Mouse (Mus musculus) neural tube, embryonic 14.5 days (tissue): Measurements from ENCODE around the gene Srd5a1. TPM values are rescaled to one million over a fixed set of nuclear protein-coding genes. Genes with fewer than 3 reads are reported as not detected.

Experiments
- ATAC-seq: fragments of 200-750 bp; cut with Nextera tagmentation; 2 replicates; pipeline ENCODE4 v1.8.0; 2017; ENCODE audit warnings: low read depth, mild to moderate bottlenecking, moderate TSS enrichment, moderate library complexity
- H3K27ac ChIP-seq: fragments of 300-500 bp; sonication (generic); 2 replicates; pipeline ENCODE4 v1.5.1; 2014; ENCODE audit warnings: low read depth, mild to moderate bottlenecking, control low read depth, low read length, moderate library complexity, mixed read lengths
- H3K27me3 ChIP-seq: fragments of 300-500 bp; sonication (generic); 2 replicates; pipeline ENCODE4 v1.6.1; 2014; ENCODE audit warnings: low read length; ENCODE audit not compliant: control insufficient read depth, insufficient read depth
- H3K36me3 ChIP-seq: fragments of 300-500 bp; sonication (generic); 2 replicates; pipeline ENCODE4 v1.6.1; 2014; ENCODE audit warnings: low read length, mixed read lengths; ENCODE audit not compliant: control insufficient read depth, insufficient read depth
- H3K4me1 ChIP-seq: fragments of 300-500 bp; sonication (generic); 2 replicates; pipeline ENCODE4 v1.6.1; 2014; ENCODE audit warnings: low read length; ENCODE audit not compliant: control insufficient read depth, insufficient read depth
- H3K4me2 ChIP-seq: fragments of 300-500 bp; sonication (generic); 2 replicates; pipeline ENCODE4 v1.6.1; 2014; ENCODE audit warnings: mild to moderate bottlenecking, low read depth, low read length, control low read depth
- H3K4me3 ChIP-seq: fragments of 300-500 bp; sonication (generic); 2 replicates; pipeline ENCODE4 v1.5.1; 2014; ENCODE audit warnings: low read depth, low read length, control low read depth, mixed read lengths
- H3K9ac ChIP-seq: fragments of 300-500 bp; sonication (generic); replicated peaks from 2 replicates; pipeline ENCODE4 v1.6.1; 2014; ENCODE audit warnings: low read depth, mild to moderate bottlenecking, control low read depth, low read length, mixed read lengths
- H3K9me3 ChIP-seq: fragments of 300-500 bp; sonication (generic); 2 replicates; pipeline ENCODE4 v1.6.1; 2016; ENCODE audit warnings: low read length; ENCODE audit not compliant: control insufficient read depth
- WGBS: fragments of 180-500 bp; shearing (Covaris S2); extraction: QIAGEN DNeasy Blood & Tissue Kit; methylation state at CpG from one replicate; pipeline ENCODE4 v1.1.7; 2014; 5-methylcytosine and 5-hydroxymethylcytosine counted together
- polyA plus RNA-seq: library from polyadenylated mRNA; unstranded; fragments of >200 nt; fragmentation: Nextera tagmentation; extraction: Ambion mirVana; gene quantifications from 2 replicates; pipeline ENCODE4 v1.2.1, GENCODE M21; 2014

Srd5a1 gene
- polyA plus RNA-seq, 1 experiment from 2014 or later, result 29.4 TPM

- Histone ChIP-seq H3K9ac (no peak overlapping the region), H3K9me3 (no peaks in the 10 kb centered on the region), H3K27me3 (no peaks in the 10 kb centered on the region), H3K27ac (no peak overlapping the region), H3K36me3 (no peaks in the 10 kb centered on the region), H3K4me2 (no peak overlapping the region), H3K4me3 (no peak overlapping the region), H3K4me1 (peaks cover 51% of the 10 kb centered on the region)
- 85% methylated on average over 7 of the region's 7 CpGs for WGBS
- ATAC-seq, result no peak
These were observed 82.7 kb downstream of the Srd5a1 start for GRCm38 (mm10) chr13:69528531-69528930.

DNA sequence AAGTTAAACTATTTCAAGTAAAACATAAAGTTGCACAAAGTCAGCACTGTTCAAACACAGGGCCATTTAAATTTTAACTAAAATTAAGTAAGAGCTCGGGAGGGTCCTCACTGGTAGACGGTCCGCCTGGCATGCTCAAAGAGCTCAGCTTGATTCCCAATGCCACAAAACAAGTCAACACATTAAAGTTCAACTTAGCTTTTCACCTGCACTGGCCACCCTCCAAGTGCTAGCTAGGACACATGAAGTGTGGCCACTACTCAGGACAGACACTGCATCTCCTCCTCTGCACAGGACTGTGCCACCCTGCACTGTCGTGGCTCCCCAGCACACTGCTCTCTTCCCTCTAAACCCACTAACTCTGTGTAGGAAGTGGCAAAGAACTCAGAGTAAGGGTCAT, 85.4 kb downstream of the Srd5a1 start:
- no peaks in the 10 kb centered on the region for H3K9me3 ChIP-seq
- H3K27me3 ChIP-seq, result no peaks in the 10 kb centered on the region
- H3K4me1 ChIP-seq, result peaks cover 40% of the 10 kb centered on the region
- WGBS, result 75% methylated on average over 4 of the region's 4 CpGs
- H3K27ac ChIP-seq, result no peak overlapping the region
- no peak overlapping the region for H3K9ac ChIP-seq
- H3K36me3 ChIP-seq, result no peaks in the 10 kb centered on the region
- no peak overlapping the region for H3K4me2 ChIP-seq
- no peak overlapping the region for H3K4me3 ChIP-seq
- ATAC-seq, result no peak

GRCm38 (mm10) chr13:69524158-69524530, 87.1 kb downstream of the Srd5a1 start:
- WGBS, result 88% methylated on average over 2 of the region's 2 CpGs
- H3K9me3 ChIP-seq, result no peaks in the 10 kb centered on the region
- no peaks in the 10 kb centered on the region for H3K36me3 ChIP-seq
- H3K4me3 ChIP-seq, result no peak overlapping the region
- no peaks in the 10 kb centered on the region for H3K27me3 ChIP-seq
- no peak overlapping the region for H3K27ac ChIP-seq
- peaks cover 35% of the 10 kb centered on the region for H3K4me1 ChIP-seq
- no peak overlapping the region for H3K4me2 ChIP-seq
- no peak overlapping the region for H3K9ac ChIP-seq
- ATAC-seq, result no peak

Other genes starting within 250 kb of the Srd5a1 start
- gene Nsun2, start 77.7 kb downstream of the Srd5a1 start, polyA plus RNA-seq, result 73.5 and 85.4 TPM in 2 replicates
- gene Tent4a, start 76.8 kb downstream of the Srd5a1 start, polyA plus RNA-seq, result 10.4 and 11.9 TPM in 2 replicates
- 72.7 and 73.1 TPM in 2 replicates for gene Ube2ql1, start 128.4 kb upstream of the Srd5a1 start, polyA plus RNA-seq
- 149 and 169 TPM in 2 replicates for gene Med10, start 191.0 kb upstream of the Srd5a1 start, polyA plus RNA-seq